Mouse (Mus musculus) intestine, embryonic 16.5 days (tissue): ENCODE results near the gene Esd. TPM values are rescaled to one million over a fixed set of nuclear protein-coding genes. Genes with fewer than 3 reads are reported as not detected.
A peak's percentile ranks its signal among the peaks of the same experiment; 100 is the strongest.

Experiments used
- ATAC-seq: fragments of 200-750 bp; cut with Nextera tagmentation; 2 replicates; pipeline ENCODE4 v1.8.0; 2017; ENCODE audit warnings: moderate TSS enrichment, moderate library complexity
- H3K27ac ChIP-seq: fragments of 300-500 bp; sonication (generic); 2 replicates; pipeline ENCODE4 v1.5.1; 2014; ENCODE audit warnings: mild to moderate bottlenecking, low read length
- H3K27me3 ChIP-seq: fragments of 300-500 bp; sonication (generic); replicated peaks from 2 replicates; pipeline ENCODE4 v1.6.1; 2014; ENCODE audit warnings: low read length, control low read depth, mixed read lengths; ENCODE audit not compliant: control insufficient read depth, insufficient read depth
- H3K36me3 ChIP-seq: fragments of 300-500 bp; sonication (generic); 2 replicates; pipeline ENCODE4 v1.6.1; 2014; ENCODE audit warnings: low read length, control low read depth; ENCODE audit not compliant: control insufficient read depth, insufficient read depth
- H3K4me1 ChIP-seq: fragments of 300-500 bp; sonication (generic); 2 replicates; pipeline ENCODE4 v1.6.1; 2014; ENCODE audit warnings: low read length, control low read depth, mixed read lengths; ENCODE audit not compliant: control insufficient read depth, insufficient read depth
- H3K4me2 ChIP-seq: fragments of 300-500 bp; sonication (generic); 2 replicates; pipeline ENCODE4 v1.6.1; 2014; ENCODE audit warnings: low read depth, low read length, control low read depth
- H3K4me3 ChIP-seq: fragments of 300-500 bp; sonication (generic); 2 replicates; pipeline ENCODE4 v1.5.1; 2014; ENCODE audit warnings: mild to moderate bottlenecking, low read length
- H3K9ac ChIP-seq: fragments of 300-500 bp; sonication (generic); 2 replicates; pipeline ENCODE4 v1.6.1; 2014; ENCODE audit warnings: low read depth, low read length
- H3K9me3 ChIP-seq: fragments of 300-500 bp; sonication (generic); 2 replicates; pipeline ENCODE4 v1.6.1; 2016; ENCODE audit warnings: low read length, control low read depth; ENCODE audit not compliant: control insufficient read depth
- WGBS: fragments of 180-500 bp; shearing (Covaris S2); extraction: QIAGEN DNeasy Blood & Tissue Kit; methylation state at CpG from one replicate; pipeline ENCODE4 v1.1.7; 2014; 5-methylcytosine and 5-hydroxymethylcytosine counted together
- polyA plus RNA-seq: library from polyadenylated mRNA; unstranded; fragments of >200 nt; fragmentation: Nextera tagmentation; extraction: Ambion mirVana; gene quantifications from 2 replicates; pipeline ENCODE4 v1.2.1, GENCODE M21; 2015

Gene Esd
- polyA plus RNA-seq, 1 experiment from 2014 or later: 377 TPM

DNA sequence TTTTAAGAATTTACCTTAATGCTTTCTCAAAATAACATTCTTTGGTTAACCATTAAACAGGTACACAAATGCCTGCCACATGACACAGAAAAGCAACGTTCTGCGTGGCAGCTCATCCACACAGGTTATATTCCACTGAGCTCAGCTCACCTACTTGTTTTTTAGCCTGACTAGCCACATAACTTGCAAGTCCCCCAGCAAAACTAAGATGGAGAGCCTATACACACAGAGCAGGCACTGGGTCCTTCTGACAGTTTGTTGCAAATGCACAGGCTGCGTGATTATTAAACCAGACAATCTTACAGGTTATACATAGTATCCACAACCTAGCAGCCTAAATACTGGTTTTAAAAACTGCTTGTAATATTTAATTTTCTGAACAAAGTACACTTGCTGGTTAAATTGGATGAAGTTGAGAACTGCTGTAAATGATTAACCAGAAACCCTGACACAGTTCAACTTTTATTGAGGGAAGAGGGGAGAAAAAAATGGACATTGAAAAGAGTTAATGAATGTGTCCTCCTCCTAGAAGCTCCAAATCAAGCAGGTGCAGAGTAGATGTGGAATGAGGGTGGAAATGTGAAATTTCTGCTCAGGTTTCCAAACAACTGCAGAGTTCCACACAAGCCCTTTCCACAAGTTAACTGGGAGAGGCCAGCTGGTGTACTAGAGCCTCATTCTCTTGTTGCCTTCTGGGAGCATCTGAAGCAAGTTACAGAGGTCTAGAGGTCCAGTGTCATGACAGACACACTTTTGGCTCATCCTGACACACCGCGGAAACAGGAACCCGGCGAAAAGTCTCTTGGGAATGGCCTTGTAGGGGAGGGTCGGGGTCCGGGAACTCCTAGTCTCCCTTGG, 647 bp upstream of the Esd start:
- H3K4me1 ChIP-seq: peaks cover 5% of the 10 kb centered on the region
- peak overlapping the region; percentile 96 for H3K27ac ChIP-seq
- H3K4me2 ChIP-seq: peak overlapping the region; percentile 67
- H3K9ac ChIP-seq: peak overlapping the region; percentile 39; the same call in 1 of the 2 replicates
- H3K4me3 ChIP-seq: peak overlapping the region; percentile 79
- no peaks in the 10 kb centered on the region for H3K9me3 ChIP-seq
- 19% methylated on average over 9 of the region's 9 CpGs for WGBS
- peak; percentile 51 for ATAC-seq
- no peaks in the 10 kb centered on the region for H3K36me3 ChIP-seq
- H3K27me3 ChIP-seq: no peaks in the 10 kb centered on the region

DNA sequence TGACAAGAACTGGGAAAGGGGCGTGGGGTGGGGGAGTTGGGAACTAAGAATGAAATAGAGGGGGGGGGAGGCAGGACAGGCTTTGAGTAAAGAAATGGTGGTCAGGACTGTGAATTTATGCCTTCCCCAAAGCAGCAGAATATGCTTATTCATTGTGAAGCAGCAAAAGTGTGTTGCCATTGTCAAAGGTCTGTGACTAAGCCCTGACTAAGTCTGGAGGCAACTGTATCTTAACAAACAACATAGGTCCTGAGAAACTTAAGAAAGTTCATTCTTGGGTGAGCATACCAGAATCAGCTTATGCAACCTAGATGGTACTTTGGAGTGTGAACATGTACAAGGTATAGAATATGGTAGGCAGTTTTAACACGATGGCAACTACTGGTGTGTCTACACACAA, 1.3 kb downstream of the Esd start:
- H3K27ac ChIP-seq: no peak overlapping the region
- no peak overlapping the region for H3K9ac ChIP-seq
- ATAC-seq: no peak
- H3K4me1 ChIP-seq: peaks cover 5% of the 10 kb centered on the region
- peak overlapping the region; percentile 79 for H3K4me3 ChIP-seq
- no peaks in the 10 kb centered on the region for H3K27me3 ChIP-seq
- 0 out of 2 replicates have a peak, but pooled peaks cover 9% of the 10 kb centered on the region for H3K36me3 ChIP-seq
- no peaks in the 10 kb centered on the region for H3K9me3 ChIP-seq
- 59% methylated on average over 2 of the region's 2 CpGs for WGBS
- peak overlapping the region; percentile 56 for H3K4me2 ChIP-seq

DNA sequence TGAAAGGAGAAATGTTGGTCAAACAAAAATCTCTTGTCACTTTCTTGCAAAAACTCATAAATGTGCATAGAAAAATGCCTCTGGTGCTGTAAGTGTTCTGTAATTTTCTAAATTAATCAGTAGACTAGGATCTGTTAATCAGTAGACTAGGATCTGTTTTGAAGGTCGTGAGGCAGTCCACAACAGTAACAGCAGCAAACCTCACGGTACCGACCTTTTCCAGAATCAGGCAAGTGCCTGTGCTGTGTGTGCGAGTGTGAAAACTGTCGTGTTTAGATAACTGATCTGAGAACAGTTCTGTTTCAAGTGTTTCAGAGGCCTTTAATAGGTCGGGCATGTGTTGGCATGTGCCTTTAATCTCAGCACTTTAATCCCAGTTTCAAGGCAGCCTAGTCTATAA, 3.4 kb downstream of the Esd start:
- no peak overlapping the region for H3K4me2 ChIP-seq
- 68% methylated on average over 6 of the region's 6 CpGs for WGBS
- no peak for ATAC-seq

DNA sequence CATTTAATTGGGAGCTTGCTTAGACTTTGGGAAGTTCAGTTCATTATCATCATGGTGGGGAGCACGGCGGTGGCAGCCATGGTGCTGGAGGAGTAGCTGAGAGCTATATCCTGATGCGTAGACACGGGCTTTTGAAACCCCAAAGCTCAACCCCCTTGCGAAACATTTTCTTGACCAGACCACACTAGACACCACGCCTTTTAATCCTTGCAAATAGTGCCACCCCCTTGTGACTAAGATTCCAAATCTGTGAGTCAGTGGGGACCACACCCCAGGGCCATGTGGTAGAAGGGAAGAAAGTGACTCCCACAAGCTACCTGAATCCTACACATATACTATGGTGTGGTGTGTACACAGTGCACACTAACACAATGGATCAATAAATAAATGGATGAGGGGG, 4.8 kb downstream of the Esd start:
- no peak overlapping the region for H3K4me3 ChIP-seq
- no peaks in the 10 kb centered on the region for H3K27me3 ChIP-seq
- ATAC-seq: no peak
- H3K27ac ChIP-seq: no peak overlapping the region
- no peak overlapping the region for H3K4me2 ChIP-seq
- 0 out of 2 replicates have a peak, but pooled peaks cover 18% of the 10 kb centered on the region for H3K36me3 ChIP-seq
- H3K4me1 ChIP-seq: peaks cover 5% of the 10 kb centered on the region
- H3K9me3 ChIP-seq: no peaks in the 10 kb centered on the region
- WGBS: 95% methylated on average over 6 of the region's 6 CpGs
- no peak overlapping the region for H3K9ac ChIP-seq

More for the DNA sequence above, 3.4 kb downstream of the Esd start:
- Histone ChIP-seq H3K27me3 (no peaks in the 10 kb centered on the region), H3K4me1 (peaks cover 5% of the 10 kb centered on the region), H3K27ac (no peak overlapping the region), H3K9ac (no peak overlapping the region), H3K36me3 (0 out of 2 replicates have a peak, but pooled peaks cover 18% of the 10 kb centered on the region), H3K4me3 (no peak overlapping the region), H3K9me3 (no peaks in the 10 kb centered on the region)

DNA sequence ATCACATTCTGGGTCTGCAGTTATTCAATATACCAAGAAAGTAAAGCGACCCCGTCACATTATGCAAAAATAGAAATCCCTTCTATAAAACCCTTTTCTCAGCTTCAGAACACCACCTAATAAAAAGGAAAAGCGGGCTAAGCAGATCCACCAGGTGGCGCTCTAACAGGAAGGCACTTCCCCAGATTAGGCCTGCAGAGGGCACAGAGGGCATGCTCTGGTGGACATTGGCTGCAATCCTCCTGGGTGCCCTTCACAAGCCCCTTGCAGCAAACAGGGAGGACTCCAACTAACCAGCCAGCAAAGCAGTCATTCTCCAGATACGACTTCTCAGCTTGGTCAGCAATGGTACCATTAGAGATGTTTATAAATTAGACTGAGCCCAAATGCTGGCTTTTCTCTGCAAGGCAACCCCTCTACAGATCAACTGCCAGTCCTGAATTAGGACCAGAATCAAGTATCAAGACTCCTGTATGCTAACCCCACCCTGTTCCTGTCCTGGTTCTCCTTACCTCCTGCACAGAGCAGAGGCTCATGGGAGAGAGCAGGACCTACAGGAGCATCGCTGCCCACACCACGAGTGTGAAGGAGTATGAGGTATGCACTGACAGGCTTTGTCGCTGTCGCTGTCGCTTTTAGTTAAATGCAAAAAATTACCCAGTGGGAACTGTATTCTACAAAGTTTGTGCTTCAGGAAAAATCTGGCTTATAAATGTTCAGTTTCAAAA, 32.3 kb downstream of the Esd start:
- no peak overlapping the region for H3K4me3 ChIP-seq
- no peak overlapping the region for H3K9ac ChIP-seq
- H3K27ac ChIP-seq: no peak overlapping the region
- ATAC-seq: no peak
- peaks cover under 1% of the 10 kb centered on the region; the same call in 1 of the 2 replicates for H3K36me3 ChIP-seq
- H3K4me1 ChIP-seq: no peaks in the 10 kb centered on the region
- 66% methylated on average over 10 of the region's 10 CpGs for WGBS
- H3K9me3 ChIP-seq: no peaks in the 10 kb centered on the region
- no peak overlapping the region for H3K4me2 ChIP-seq
- H3K27me3 ChIP-seq: no peaks in the 10 kb centered on the region

DNA sequence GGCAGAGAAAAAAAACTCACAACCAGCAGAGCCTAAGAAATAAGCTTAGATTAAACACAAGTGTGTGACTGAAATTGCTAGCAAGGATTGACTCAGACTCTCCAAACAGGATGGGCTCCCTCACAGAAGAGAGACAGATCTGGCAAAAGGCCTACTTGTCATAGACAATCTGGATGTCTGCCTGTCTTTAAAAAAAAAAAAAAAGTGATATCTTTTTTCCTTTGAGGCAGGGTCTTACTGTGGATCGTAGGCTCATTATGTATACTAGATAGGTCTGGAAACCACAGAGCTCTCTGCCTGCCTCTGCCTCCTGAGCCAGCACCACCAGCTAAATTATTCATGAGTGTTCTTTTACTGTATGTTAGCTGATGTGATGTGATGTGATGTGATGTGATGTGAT, 35.8 kb downstream of the Esd start:
- Histone ChIP-seq H3K4me1 (no peaks in the 10 kb centered on the region), H3K4me3 (no peak overlapping the region), H3K27ac (no peak overlapping the region), H3K9me3 (no peaks in the 10 kb centered on the region), H3K4me2 (no peak overlapping the region), H3K9ac (no peak overlapping the region), H3K27me3 (no peaks in the 10 kb centered on the region), H3K36me3 (peaks cover 9% of the 10 kb centered on the region)
- WGBS: 67% methylated on average over 1 of the region's 1 CpGs
- no peak for ATAC-seq

DNA sequence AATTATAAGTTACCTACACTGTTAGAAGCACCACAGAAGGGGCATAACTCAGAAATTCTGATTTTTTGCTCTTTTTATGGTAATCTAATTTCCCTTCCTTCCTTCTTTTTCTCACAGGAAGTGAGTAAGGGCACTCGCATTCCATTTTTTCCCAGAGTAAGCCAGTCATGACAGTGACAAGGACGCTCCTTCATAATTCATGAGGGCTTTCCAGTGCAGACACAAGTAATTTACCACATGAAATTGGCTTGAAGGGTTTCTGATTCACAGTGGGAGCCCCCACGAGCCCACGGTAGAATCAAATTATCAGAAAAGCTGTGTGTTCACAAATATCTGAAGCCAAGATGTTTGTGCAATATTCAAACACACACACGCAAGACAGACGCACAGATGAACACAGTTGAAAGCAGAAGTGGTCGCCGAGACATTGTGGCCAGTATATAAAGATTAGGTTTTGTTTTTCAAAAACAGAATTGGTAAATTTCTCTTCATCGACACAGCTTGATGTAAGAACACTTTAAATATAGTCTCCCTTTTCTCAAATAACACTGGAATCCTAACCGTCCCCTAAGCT, 42.0 kb downstream of the Esd start:
- Histone ChIP-seq H3K9ac (no peak overlapping the region), H3K27ac (no peak overlapping the region), H3K4me1 (no peaks in the 10 kb centered on the region), H3K4me3 (no peak overlapping the region), H3K27me3 (no peaks in the 10 kb centered on the region), H3K36me3 (peaks cover 11% of the 10 kb centered on the region), H3K9me3 (no peaks in the 10 kb centered on the region), H3K4me2 (no peak overlapping the region)
- 81% methylated on average over 10 of the region's 10 CpGs for WGBS
- ATAC-seq: no peak

DNA sequence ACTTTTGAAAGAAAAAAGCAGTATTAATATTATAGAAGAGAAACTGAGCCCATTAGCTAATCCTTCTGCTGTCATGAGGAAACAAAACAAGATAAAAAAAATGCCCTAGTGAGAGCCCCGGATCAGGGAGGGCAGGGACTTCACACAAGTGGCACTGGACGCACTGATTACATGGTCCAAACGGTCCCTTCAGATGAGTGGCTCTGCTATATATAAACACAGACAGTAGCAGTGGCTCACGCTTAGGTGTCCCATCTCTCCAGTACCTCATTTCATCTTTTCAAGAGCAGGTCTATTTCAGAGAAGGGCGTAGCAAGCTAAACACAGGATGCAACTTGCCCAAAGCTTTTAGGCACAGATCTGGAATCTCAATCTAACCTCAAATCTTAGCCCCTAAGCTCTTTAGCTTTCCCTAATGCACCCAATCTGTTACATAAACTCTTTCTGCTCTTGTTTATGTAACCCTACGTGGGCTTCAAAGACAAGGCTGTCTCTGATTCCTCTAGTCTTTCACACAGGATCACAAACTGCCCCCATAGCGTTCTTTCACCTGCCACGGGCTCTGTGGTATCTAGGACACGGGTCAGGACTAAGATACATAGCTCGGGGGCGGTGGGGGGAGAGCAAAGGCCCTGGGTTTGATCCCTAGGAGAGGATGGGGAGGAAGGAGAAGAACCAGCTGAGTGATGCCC, 52.3 kb downstream of the Esd start:
- H3K9ac ChIP-seq: no peak overlapping the region
- H3K9me3 ChIP-seq: no peaks in the 10 kb centered on the region
- H3K4me1 ChIP-seq: 0 out of 2 replicates have a peak, but pooled peaks cover 2% of the 10 kb centered on the region
- no peaks in the 10 kb centered on the region for H3K27me3 ChIP-seq
- H3K36me3 ChIP-seq: peaks cover 13% of the 10 kb centered on the region; the same call in 1 of the 2 replicates
- no peak overlapping the region for H3K4me3 ChIP-seq
- no peak for ATAC-seq
- WGBS: 70% methylated on average over 11 of the region's 11 CpGs
- H3K4me2 ChIP-seq: no peak overlapping the region
- no peak overlapping the region for H3K27ac ChIP-seq

DNA sequence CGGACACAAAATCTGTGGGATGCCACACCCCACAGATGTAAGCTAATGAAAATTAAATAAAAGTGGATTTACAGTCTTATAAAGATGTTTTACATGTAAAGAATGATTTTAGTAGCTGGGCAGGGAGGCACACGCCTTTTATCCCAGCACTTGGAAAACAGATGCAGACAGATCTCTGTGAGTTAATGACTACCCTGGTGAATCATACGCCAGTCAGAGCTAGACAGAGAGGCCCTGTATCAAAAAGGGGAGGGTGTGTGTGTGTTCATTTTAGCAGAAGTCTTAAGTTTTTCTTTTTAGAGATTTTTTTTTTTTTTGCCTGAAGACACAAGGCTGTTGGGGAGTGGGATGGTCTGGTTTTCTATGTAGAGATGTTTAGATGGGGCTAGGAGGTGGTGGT, 55.6 kb downstream of the Esd start:
- ATAC-seq: no peak
- H3K36me3 ChIP-seq: peaks cover 13% of the 10 kb centered on the region; the same call in 1 of the 2 replicates
- H3K9ac ChIP-seq: no peak overlapping the region
- H3K9me3 ChIP-seq: no peaks in the 10 kb centered on the region
- no peak overlapping the region for H3K27ac ChIP-seq
- no peaks in the 10 kb centered on the region for H3K27me3 ChIP-seq
- no peak overlapping the region for H3K4me2 ChIP-seq
- no peak overlapping the region for H3K4me3 ChIP-seq
- 0 out of 2 replicates have a peak, but pooled peaks cover 2% of the 10 kb centered on the region for H3K4me1 ChIP-seq
- 75% methylated on average over 3 of the region's 3 CpGs for WGBS
